Mouse (Mus musculus): ENCODE measurements around the gene Gorasp1. TPM values are rescaled to one million over a fixed set of nuclear protein-coding genes. Genes with fewer than 3 reads are reported as not detected.

The Gorasp1 gene
- total RNA-seq, 2 experiments from 2014 or later: 2.3 to 4.2 TPM

GRCm38 (mm10) chr9:119973869-119974520, 36.6 kb upstream of the Gorasp1 start:
- ATAC-seq (replicated peaks; ENCODE audit: low FRiP score, poor library complexity, severe bottlenecking): no peak

- ATAC-seq (replicated peaks; ENCODE audit: low FRiP score, poor library complexity, severe bottlenecking): no peak
Measured at GRCm38 (mm10) chr9:119973281-119973680, 35.9 kb upstream of the Gorasp1 start.

GRCm38 (mm10) chr9:119972582-119972981, 35.2 kb upstream of the Gorasp1 start:
- no peak for ATAC-seq (replicated peaks; ENCODE audit: low FRiP score, poor library complexity, severe bottlenecking)

GRCm38 (mm10) chr9:119972166-119972565, 34.8 kb upstream of the Gorasp1 start:
- no peak for ATAC-seq (replicated peaks; ENCODE audit: low FRiP score, poor library complexity, severe bottlenecking)

- no peak for ATAC-seq (replicated peaks; ENCODE audit: low FRiP score, poor library complexity, severe bottlenecking)
Measured at GRCm38 (mm10) chr9:119970763-119971656, 33.6 kb upstream of the Gorasp1 start.

GRCm38 (mm10) chr9:119970221-119970620, 32.9 kb upstream of the Gorasp1 start:
- no peak for ATAC-seq (replicated peaks; ENCODE audit: low FRiP score, poor library complexity, severe bottlenecking)

GRCm38 (mm10) chr9:119969811-119970210, 32.4 kb upstream of the Gorasp1 start:
- ATAC-seq (replicated peaks; ENCODE audit: low FRiP score, poor library complexity, severe bottlenecking): no peak

- no peak for ATAC-seq (replicated peaks; ENCODE audit: low FRiP score, poor library complexity, severe bottlenecking)
Measured at GRCm38 (mm10) chr9:119966221-119966910, 29.0 kb upstream of the Gorasp1 start.

- no peak for ATAC-seq (replicated peaks; ENCODE audit: low FRiP score, poor library complexity, severe bottlenecking)
Measured at GRCm38 (mm10) chr9:119965186-119965585, 27.8 kb upstream of the Gorasp1 start.

GRCm38 (mm10) chr9:119964206-119964605, 26.8 kb upstream of the Gorasp1 start:
- no peak for ATAC-seq (replicated peaks; ENCODE audit: low FRiP score, poor library complexity, severe bottlenecking)

GRCm38 (mm10) chr9:119962987-119963667, 25.8 kb upstream of the Gorasp1 start:
- ATAC-seq (replicated peaks; ENCODE audit: low FRiP score, poor library complexity, severe bottlenecking): no peak

- ATAC-seq (replicated peaks; ENCODE audit: low FRiP score, poor library complexity, severe bottlenecking): no peak
Measured at GRCm38 (mm10) chr9:119962216-119962615, 24.9 kb upstream of the Gorasp1 start.

GRCm38 (mm10) chr9:119958835-119959234, 21.5 kb upstream of the Gorasp1 start:
- ATAC-seq (replicated peaks; ENCODE audit: low FRiP score, poor library complexity, severe bottlenecking): no peak

- no peak for ATAC-seq (replicated peaks; ENCODE audit: low FRiP score, poor library complexity, severe bottlenecking)
Measured at GRCm38 (mm10) chr9:119951388-119951787, 14.0 kb upstream of the Gorasp1 start.

GRCm38 (mm10) chr9:119950434-119950833, 13.1 kb upstream of the Gorasp1 start:
- ATAC-seq (replicated peaks; ENCODE audit: low FRiP score, poor library complexity, severe bottlenecking): no peak

- ATAC-seq (replicated peaks; ENCODE audit: low FRiP score, poor library complexity, severe bottlenecking): no peak
Measured at GRCm38 (mm10) chr9:119948804-119949203, 11.4 kb upstream of the Gorasp1 start.

- no peak for ATAC-seq (replicated peaks; ENCODE audit: low FRiP score, poor library complexity, severe bottlenecking)
Measured at GRCm38 (mm10) chr9:119945173-119945900, 8.0 kb upstream of the Gorasp1 start.

GRCm38 (mm10) chr9:119943326-119943725, 6.0 kb upstream of the Gorasp1 start:
- no peak for ATAC-seq (replicated peaks; ENCODE audit: low FRiP score, poor library complexity, severe bottlenecking)

- ATAC-seq (replicated peaks; ENCODE audit: low FRiP score, poor library complexity, severe bottlenecking): no peak
Measured at GRCm38 (mm10) chr9:119941861-119942260, 4.5 kb upstream of the Gorasp1 start.
